Mouse (Mus musculus): Measurements from ENCODE around the gene Mkrn1. TPM values are rescaled to one million over a fixed set of nuclear protein-coding genes. Genes with fewer than 3 reads are reported as not detected.
"Not testable (repeated sequence)": the region's sequence is repeated elsewhere in the genome, so short reads cannot be mapped to it uniquely, and the experiment has no call there.

The Mkrn1 gene
- polyA plus RNA-seq, 1 experiment from 2014 or later = 175 TPM

DNA sequence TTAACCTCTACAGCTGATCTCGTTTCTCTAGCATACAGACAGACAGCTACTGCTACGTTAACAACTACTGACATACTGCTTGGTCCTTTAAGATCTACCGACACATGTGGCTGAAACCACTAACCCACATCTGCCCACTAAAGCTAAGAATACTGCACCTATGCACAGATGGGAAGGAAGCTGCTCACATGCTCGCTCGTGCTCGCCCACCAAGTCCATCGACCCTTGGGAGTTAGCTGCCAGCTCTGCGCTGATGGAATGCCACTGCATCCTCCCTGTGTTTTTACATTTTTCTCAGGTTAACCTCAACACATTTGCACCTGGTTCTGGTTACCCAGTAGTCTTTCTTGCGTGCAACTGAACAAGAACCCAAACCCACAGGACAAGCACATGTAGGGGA, 21.9 kb downstream of the Mkrn1 start:
- Histone ChIP-seq H3K9me3 (replicated peaks) (no peaks in the 10 kb centered on the region), H3K9ac (no peak overlapping the region), H3K4me1 (no peaks in the 10 kb centered on the region), H3K27me3 (no peaks in the 10 kb centered on the region), H3K36me3 (ENCODE audit: poor library complexity, severe bottlenecking) (peaks cover 66% of the 10 kb centered on the region), H3K4me3 (no peak overlapping the region), H3K4me2 (no peak overlapping the region), H3K27ac (no peak overlapping the region)
- 91% methylated on average over 9 of the region's 9 CpGs for WGBS
- no peak for ATAC-seq

DNA sequence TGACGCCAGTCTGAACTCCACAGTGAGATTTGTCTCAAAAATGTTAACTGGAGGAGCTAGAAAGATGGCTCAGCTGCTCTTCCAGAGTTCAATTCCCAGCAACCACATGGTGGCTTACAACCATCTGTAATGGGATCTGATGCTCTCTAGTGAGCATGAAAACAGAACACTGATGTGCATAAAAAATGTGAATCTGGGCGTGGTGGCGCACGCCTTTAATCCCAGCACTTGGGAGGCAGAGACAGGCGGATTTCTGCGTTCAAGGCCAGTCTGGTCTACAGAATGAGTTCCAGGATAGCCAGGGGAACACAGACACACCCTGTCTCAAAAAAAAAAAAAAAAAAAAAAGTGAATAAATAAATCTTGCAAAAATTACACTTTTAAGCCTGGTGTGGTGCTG, 23.2 kb downstream of the Mkrn1 start:
- H3K4me1 ChIP-seq = no peaks in the 10 kb centered on the region
- H3K9me3 ChIP-seq (replicated peaks) = no peaks in the 10 kb centered on the region
- peaks cover 57% of the 10 kb centered on the region for H3K36me3 ChIP-seq (ENCODE audit: poor library complexity, severe bottlenecking)
- no peak overlapping the region for H3K9ac ChIP-seq
- 97% methylated on average over 6 of the region's 6 CpGs for WGBS
- H3K27me3 ChIP-seq = no peaks in the 10 kb centered on the region
- H3K4me3 ChIP-seq = no peak overlapping the region
- ATAC-seq = no peak
- no peak overlapping the region for H3K27ac ChIP-seq
- H3K4me2 ChIP-seq = no peak overlapping the region

DNA sequence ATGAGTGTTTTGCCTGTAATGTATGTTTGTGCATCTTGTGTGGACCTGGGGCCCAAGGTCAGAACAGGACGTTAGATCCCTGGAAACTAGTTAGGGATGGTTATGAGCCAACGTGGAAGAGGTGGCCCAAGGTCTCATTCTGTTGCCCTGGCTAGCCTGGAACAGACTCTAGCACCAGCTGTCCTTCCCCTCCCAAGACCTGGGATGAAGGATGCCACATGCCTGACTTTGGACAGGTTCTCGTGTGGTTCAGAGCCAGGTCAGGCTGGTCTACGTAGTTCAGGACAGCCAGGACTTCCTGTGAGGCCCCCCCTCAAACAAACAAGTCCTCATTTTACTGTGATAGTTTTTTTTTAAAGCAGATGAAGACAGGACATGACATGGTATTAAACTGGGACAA, 24.3 kb downstream of the Mkrn1 start:
- H3K4me3 ChIP-seq = no peak overlapping the region
- WGBS = 91% methylated on average over 4 of the region's 4 CpGs
- no peaks in the 10 kb centered on the region for H3K27me3 ChIP-seq
- no peak overlapping the region for H3K27ac ChIP-seq
- no peaks in the 10 kb centered on the region for H3K9me3 ChIP-seq (replicated peaks)
- H3K9ac ChIP-seq = no peak overlapping the region
- H3K36me3 ChIP-seq (ENCODE audit: poor library complexity, severe bottlenecking) = peaks cover 48% of the 10 kb centered on the region
- ATAC-seq = no peak
- no peak overlapping the region for H3K4me2 ChIP-seq
- no peaks in the 10 kb centered on the region for H3K4me1 ChIP-seq

DNA sequence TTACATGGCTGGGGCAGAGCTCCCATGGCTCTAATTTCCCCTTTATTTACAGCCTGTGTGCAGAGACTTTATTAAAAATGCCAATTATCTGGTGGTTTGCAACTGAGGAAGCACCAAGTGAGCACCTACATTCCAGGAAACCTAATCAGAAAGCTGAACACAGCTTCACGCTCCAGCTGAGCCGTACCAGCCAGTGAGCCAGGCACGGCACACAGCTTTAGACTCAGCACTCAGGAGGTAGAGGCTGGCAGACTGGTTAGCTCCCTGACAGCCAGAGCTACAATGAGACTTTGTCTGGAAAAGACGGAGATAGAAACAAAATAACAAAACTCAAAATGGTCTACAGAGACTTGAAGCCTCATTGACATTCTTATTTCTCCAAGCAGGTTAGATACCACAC, 24.8 kb downstream of the Mkrn1 start:
- 75% methylated on average over 4 of the region's 4 CpGs for WGBS
- H3K4me1 ChIP-seq = no peaks in the 10 kb centered on the region
- H3K4me2 ChIP-seq = no peak overlapping the region
- H3K4me3 ChIP-seq = no peak overlapping the region
- no peak for ATAC-seq
- H3K27ac ChIP-seq = no peak overlapping the region
- H3K27me3 ChIP-seq = no peaks in the 10 kb centered on the region
- H3K9me3 ChIP-seq (replicated peaks) = no peaks in the 10 kb centered on the region
- peaks cover 48% of the 10 kb centered on the region for H3K36me3 ChIP-seq (ENCODE audit: poor library complexity, severe bottlenecking)
- no peak overlapping the region for H3K9ac ChIP-seq

DNA sequence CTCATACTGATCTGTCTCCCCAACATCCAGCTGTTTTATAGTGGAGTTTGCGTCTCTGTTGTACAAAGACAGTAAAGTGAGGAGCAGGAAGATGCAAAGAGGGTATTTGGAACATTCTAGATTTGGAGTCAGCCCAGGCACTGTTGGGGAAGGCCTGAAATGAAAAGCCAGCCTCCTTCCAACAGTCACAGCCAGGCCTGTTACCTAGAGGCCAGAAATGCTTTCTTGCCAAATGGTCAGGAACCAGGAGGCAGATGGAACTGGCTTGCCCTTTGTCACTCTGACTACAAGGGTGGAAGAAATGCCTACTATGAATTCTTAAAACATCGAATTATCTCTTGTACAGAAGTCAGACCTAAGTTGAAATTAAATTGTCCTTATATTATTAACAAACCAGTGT, 30.3 kb downstream of the Mkrn1 start:
- no peak for ATAC-seq
- H3K27ac ChIP-seq = no peak overlapping the region
- H3K36me3 ChIP-seq (ENCODE audit: poor library complexity, severe bottlenecking) = peaks cover 6% of the 10 kb centered on the region
- no peaks in the 10 kb centered on the region for H3K9me3 ChIP-seq (replicated peaks)
- 97% methylated on average over 2 of the region's 2 CpGs for WGBS
- H3K4me1 ChIP-seq = no peaks in the 10 kb centered on the region
- H3K9ac ChIP-seq = no peak overlapping the region
- no peak overlapping the region for H3K4me2 ChIP-seq
- H3K27me3 ChIP-seq = no peaks in the 10 kb centered on the region
- H3K4me3 ChIP-seq = no peak overlapping the region

DNA sequence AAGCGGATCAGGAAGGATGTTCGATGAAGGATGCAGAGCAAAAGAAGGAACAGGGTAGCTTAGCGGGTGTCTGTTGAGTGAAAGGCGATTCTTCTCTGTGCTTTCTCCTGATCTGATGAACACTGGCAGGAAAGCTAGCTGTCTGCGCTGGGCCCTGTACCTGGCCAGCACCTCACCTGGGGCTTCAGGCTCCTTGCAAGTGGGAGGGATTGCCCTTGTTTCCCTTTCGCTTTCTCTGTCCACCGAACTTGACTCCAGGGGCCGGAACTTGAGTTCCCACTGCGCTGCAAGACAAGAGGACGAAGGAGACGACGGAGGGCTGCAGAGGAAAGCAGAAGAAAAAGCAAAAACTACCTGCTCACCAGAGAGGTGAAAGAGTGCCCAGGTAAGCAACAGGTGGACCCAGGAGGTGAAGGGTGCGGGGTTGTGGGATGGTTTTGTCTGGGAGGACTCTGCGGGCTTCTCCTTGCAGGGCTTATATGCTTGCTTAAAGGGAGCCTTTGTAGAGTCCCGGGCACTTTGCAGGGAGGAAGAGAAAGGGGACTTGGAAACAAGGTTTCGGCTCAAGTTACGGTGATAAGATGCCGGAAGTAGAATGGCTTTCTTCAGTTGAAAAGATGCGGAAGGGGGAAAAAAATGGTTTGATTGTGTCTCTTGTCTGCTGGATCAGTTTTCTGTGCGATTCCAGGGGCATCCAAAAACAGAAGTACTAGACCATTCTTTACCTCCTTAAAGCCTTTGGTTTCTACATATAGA, 39.0 kb downstream of the Mkrn1 start, which contains the start of gene Rab19:
Gene Rab19, plus strand, starts transcription at position 51 of the 756 bp plus-strand sequence.
- Histone ChIP-seq H3K36me3 (ENCODE audit: poor library complexity, severe bottlenecking) (no peaks in the 10 kb centered on the region), H3K4me1 (peaks cover 12% of the 10 kb centered on the region), H3K4me3 (peak within 1 kb of the TSS; percentile 28), H3K27ac (no peak within 1 kb of the TSS), H3K4me2 (peak within 1 kb of the TSS; percentile 52), H3K9ac (no peak within 1 kb of the TSS), H3K9me3 (replicated peaks) (no peaks in the 10 kb centered on the region), H3K27me3 (peaks cover 8% of the 10 kb centered on the region)
- 8% methylated on average over 20 of the region's 20 CpGs for WGBS
- no peak for ATAC-seq

DNA sequence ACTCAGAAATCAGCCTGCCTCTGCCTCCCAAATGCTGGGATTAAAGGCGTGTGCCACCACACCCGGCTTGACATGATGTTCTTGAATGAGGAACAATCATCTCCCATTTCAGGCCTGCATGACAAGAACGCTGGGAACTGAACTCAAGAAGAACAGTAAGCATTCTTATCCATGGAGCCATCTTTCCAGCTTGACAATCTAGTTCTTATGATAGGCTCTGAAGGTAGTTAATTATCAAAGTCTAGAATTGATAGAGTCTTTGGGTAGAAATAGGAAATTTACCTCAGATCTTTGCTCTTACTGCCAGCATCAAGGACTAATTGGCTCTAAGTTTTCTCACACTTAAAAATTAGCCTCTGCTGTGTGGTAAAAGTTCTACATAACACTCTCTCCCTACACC, 40.0 kb downstream of the Mkrn1 start:
- H3K4me3 ChIP-seq = no peak overlapping the region
- peaks cover 8% of the 10 kb centered on the region for H3K27me3 ChIP-seq
- ATAC-seq = no peak
- no peaks in the 10 kb centered on the region for H3K36me3 ChIP-seq (ENCODE audit: poor library complexity, severe bottlenecking)
- H3K9ac ChIP-seq = no peak overlapping the region
- WGBS = 89% methylated on average over 3 of the region's 3 CpGs
- no peaks in the 10 kb centered on the region for H3K9me3 ChIP-seq (replicated peaks)
- H3K4me1 ChIP-seq = peaks cover 21% of the 10 kb centered on the region
- no peak overlapping the region for H3K27ac ChIP-seq
- H3K4me2 ChIP-seq = no peak overlapping the region

DNA sequence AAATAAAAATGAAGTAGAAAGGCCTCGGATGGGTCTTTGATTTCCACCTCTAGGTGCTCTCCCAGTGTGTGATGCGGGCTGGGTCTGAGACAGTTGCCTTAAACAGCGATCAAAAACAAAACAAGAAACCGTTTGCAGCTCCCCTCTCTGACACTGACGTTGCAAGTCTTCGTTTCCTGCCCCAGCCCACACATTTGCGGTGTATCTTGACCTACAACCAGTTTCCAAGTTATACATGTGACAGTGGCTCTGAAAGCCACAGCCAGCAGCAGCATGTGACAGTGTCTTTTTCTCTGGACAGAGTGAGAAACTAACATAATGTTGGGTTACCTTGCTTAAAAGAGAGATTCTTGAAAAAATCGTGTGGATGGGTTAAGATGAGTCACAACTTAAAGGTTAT, 40.5 kb downstream of the Mkrn1 start:
- Histone ChIP-seq H3K36me3 (ENCODE audit: poor library complexity, severe bottlenecking) (no peaks in the 10 kb centered on the region), H3K9me3 (replicated peaks) (no peaks in the 10 kb centered on the region), H3K4me1 (peaks cover 21% of the 10 kb centered on the region), H3K9ac (no peak overlapping the region), H3K4me2 (no peak overlapping the region), H3K27ac (no peak overlapping the region), H3K4me3 (no peak overlapping the region), H3K27me3 (peaks cover 8% of the 10 kb centered on the region)
- no peak for ATAC-seq
- 81% methylated on average over 8 of the region's 8 CpGs for WGBS

DNA sequence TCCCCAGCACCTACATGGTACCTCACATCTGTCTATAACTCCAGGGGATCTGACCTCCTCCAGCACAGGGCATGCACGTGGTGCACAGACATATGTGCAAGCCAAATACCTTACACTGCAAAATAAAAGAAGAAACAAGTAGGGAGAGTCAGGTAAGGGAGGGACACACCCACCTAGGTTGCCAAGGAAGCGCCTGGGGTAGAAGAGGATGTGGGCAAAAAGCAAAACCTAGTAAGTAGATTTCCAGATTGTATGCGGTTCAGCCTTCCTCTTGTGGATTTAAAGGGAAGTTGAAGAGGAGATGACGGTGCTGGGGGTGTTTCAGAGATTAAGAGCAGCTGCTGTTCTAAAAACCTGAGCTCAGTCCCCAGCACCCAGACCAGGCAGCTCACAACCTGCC, 41.0 kb downstream of the Mkrn1 start:
- peaks cover 8% of the 10 kb centered on the region for H3K27me3 ChIP-seq
- 67% methylated on average over 4 of the region's 4 CpGs for WGBS
- H3K9me3 ChIP-seq (replicated peaks) = no peaks in the 10 kb centered on the region
- peaks cover 21% of the 10 kb centered on the region for H3K4me1 ChIP-seq
- H3K36me3 ChIP-seq (ENCODE audit: poor library complexity, severe bottlenecking) = peaks cover 4% of the 10 kb centered on the region; the same call in 1 of the 2 replicates
- no peak for ATAC-seq
- no peak overlapping the region for H3K27ac ChIP-seq
- H3K4me2 ChIP-seq = no peak overlapping the region
- H3K4me3 ChIP-seq = no peak overlapping the region
- no peak overlapping the region for H3K9ac ChIP-seq

DNA sequence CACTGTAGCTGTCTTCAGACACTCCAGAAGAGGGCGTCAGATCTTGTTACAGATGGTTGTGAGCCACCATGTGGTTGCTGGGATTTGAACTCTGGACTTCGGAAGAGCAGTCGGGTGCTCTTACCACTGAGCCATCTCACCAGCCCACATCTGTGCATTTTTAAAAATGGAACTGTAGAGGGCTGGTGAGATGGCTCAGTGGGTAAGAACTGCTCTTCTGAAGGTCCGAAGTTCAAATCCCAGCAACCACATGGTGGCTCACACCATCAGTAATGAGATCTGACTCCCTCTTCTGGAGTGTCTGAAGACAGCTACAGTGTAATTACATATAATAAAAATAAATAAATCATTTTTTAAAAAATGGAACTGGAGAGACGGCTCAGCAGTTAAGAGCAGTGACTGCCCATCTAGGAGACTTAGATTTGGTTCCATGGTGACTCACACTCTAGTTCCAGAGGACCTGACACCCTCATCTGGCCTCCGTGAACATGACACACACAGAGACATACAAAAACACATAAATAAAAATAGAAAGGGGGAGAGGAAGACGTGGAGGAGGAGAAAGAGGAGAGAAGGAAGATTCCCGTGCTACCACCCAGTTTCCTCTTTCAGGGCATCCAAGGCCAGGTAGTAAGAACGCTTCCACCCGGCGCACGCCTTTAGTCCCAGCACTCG, 42.0 kb downstream of the Mkrn1 start:
- H3K27me3 ChIP-seq; ATAC-seq; H3K4me3 ChIP-seq; H3K9ac ChIP-seq; H3K27ac ChIP-seq; H3K4me2 ChIP-seq; H3K9me3 ChIP-seq (replicated peaks): not testable (repeated sequence)
- 78% methylated on average over 13 of the region's 13 CpGs for WGBS
- Histone ChIP-seq H3K36me3 (ENCODE audit: poor library complexity, severe bottlenecking) (peaks cover 11% of the 10 kb centered on the region), H3K4me1 (peaks cover 21% of the 10 kb centered on the region)

DNA sequence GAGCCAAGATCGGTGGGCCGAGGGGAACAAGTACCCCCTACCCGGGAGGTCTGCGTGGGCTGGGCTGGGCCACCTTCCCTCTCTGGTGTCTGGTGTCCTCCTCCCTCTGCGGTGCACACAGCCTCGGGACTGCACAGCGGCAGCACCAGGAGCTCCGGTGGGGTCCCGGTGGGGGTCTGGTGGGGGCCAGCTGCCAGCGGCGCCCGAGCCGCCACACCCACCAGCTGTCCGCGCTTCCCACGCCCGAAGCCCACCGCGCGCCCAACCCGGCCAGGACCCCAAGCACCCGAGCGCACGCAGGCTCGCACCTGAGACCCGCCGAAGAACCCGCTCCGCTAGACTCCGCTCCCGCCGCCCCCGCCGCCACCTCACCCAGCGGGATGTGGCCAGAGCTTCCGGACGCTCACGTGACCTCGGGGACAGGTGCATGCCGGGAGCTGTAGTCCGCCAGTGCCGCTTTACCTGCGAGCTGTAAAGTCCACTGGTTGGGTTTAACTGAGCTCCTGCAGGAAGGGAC, 42.9 kb downstream of the Mkrn1 start, which contains the start of gene Slc37a3:
Gene Slc37a3, minus strand, starts transcription at position 365 of the 517 bp plus-strand sequence.
- WGBS = 0% methylated on average over 39 of the region's 43 CpGs
- H3K4me3 ChIP-seq = peak within 1 kb of the TSS; percentile 96
- peak within 1 kb of the TSS; percentile 95 for H3K9ac ChIP-seq
- peaks cover 8% of the 10 kb centered on the region for H3K27me3 ChIP-seq
- H3K4me2 ChIP-seq = peak within 1 kb of the TSS; percentile 75
- H3K27ac ChIP-seq = no peak within 1 kb of the TSS
- H3K36me3 ChIP-seq (ENCODE audit: poor library complexity, severe bottlenecking) = peaks cover 11% of the 10 kb centered on the region
- no peaks in the 10 kb centered on the region for H3K9me3 ChIP-seq (replicated peaks)
- peaks cover 21% of the 10 kb centered on the region for H3K4me1 ChIP-seq
- ATAC-seq = peak; percentile 95

DNA sequence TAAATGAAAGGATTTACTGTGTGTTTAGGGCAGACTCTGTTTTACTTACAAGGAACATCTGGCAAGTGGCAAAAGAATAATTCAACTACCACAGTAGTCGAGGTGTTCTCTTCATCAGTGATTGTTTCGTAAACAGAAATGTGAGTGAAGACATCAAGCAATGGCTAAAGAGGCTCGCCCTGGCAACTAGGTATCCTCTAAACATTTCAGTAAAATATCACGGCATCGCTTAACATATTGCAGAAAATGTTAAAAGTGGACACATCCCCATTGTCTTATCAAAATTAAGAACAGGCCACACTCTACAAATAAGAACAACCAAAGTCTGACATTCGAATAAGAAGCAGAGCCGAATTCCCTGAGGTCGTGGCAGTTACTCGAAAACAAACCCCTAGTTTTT, 43.5 kb downstream of the Mkrn1 start:
- ATAC-seq = no peak
- WGBS = 30% methylated on average over 9 of the region's 9 CpGs
- H3K4me3 ChIP-seq = peak overlapping the region; percentile 96

More for the DNA sequence above, 43.5 kb downstream of the Mkrn1 start:
- no peak overlapping the region for H3K27ac ChIP-seq
- H3K9ac ChIP-seq = peak overlapping the region; percentile 95
- peak overlapping the region; percentile 75 for H3K4me2 ChIP-seq
- no peaks in the 10 kb centered on the region for H3K9me3 ChIP-seq (replicated peaks)
- peaks cover 11% of the 10 kb centered on the region for H3K36me3 ChIP-seq (ENCODE audit: poor library complexity, severe bottlenecking)
- H3K4me1 ChIP-seq = peaks cover 21% of the 10 kb centered on the region
- peaks cover 8% of the 10 kb centered on the region for H3K27me3 ChIP-seq
